Mouse (Mus musculus) c-Kit-negative CD71-positive TER-119-positive erythroid progenitor cells, embryonic 14.5 days (primary cell): Measurements from ENCODE around the gene Cfap57.
A peak's percentile ranks its signal among the peaks of the same experiment; 100 is the strongest.
"Not testable (repeated sequence)": the region's sequence is repeated elsewhere in the genome, so short reads cannot be mapped to it uniquely, and the experiment has no call there.

Experiments
- DNase-seq: peaks from one replicate; pipeline ENCODE4 v3.0.0-alpha.2; 2013; ENCODE audit warnings: low read depth, low spot score

The Cfap57 gene

DNA sequence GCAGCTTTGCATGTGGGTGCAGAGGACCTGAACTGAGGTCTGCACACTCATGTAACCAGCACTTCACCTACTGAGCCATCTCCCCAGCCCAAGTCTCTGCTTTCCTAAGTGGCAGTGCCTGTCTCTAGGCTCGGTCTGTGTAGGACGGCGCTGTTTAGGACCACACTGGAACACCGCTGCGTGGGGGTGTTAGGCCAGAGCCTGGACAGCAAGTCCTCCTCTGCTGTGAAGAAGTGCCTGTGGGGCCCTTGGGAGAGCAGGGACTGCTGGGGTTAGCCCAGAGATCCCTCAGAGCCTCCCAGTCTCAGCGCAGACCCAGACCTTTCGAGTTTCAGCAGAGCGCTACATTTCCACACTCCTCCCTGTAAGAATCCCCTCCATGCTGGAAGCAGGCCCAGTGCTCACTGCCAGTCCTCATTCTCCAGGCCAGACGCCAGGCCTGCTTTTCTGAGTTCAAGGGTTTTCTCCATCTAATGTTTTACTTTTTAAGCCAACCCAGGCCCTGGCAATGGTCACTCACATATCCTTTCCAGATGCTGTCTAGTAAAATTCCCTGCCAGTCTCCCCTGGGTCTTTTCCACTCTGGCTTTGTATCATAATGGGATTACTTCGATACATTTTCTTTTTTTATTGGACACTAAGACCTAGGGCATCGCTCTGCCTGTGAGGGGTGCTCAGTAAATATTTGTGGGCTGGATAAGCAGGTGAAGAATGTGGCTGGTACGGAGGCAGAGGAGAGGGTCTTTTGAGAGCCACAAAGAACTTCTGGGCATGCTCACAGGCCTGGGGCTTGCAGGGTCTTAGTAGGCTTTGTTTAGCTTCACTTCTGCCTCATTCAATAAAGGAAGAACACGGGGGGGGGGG, 56.3 kb downstream of the Cfap57 start:
- DNase-seq, result no peak

GRCm38 (mm10) chr4:118553039-118553649, 67.4 kb downstream of the Cfap57 start:
- DNase-seq, result no peak

- DNase-seq, result peak; percentile 63
Observed at GRCm38 (mm10) chr4:118548130-118548480, 72.5 kb downstream of the Cfap57 start.

DNA sequence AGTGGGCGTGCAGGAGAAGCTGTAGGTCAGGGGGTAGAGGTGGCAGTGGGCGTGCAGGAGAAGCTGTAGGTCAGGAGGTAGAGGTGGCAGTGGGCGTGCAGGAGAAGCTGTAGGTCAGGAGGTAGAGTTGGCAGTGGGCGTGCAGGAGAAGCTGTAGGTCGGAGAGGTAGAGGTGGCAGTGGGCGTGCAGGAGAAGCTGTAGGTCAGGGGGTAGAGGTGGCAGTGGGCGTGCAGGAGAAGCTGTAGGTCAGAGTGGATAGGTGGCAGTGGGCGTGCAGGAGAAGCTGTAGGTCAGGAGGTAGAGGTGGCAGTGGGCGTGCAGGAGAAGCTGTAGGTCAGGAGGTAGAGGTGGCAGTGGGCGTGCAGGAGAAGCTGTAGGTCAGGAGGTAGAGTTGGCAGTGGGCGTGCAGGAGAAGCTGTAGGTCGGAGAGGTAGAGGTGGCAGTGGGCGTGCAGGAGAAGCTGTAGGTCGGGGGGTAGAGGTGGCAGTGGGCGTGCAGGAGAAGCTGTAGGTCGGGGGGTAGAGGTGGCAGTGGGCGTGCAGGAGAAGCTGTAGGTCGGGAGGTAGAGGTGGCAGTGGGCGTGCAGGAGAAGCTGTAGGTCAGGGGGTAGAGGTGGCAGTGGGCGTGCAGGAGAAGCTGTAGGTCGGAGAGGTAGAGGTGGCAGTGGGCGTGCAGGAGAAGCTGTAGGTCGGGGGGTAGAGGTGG, 73.0 kb downstream of the Cfap57 start:
- not testable (repeated sequence) for DNase-seq

GRCm38 (mm10) chr4:118544441-118545127, 76.0 kb downstream of the Cfap57 start:
- no peak for DNase-seq

- DNase-seq, result no peak
Observed at GRCm38 (mm10) chr4:118543592-118544260, 76.9 kb downstream of the Cfap57 start, which contains the start of gene Tmem125. Gene Tmem125 (minus strand): TSS chr4:118544044.

GRCm38 (mm10) chr4:118543158-118543530, 77.4 kb downstream of the Cfap57 start:
- DNase-seq, result no peak

DNA sequence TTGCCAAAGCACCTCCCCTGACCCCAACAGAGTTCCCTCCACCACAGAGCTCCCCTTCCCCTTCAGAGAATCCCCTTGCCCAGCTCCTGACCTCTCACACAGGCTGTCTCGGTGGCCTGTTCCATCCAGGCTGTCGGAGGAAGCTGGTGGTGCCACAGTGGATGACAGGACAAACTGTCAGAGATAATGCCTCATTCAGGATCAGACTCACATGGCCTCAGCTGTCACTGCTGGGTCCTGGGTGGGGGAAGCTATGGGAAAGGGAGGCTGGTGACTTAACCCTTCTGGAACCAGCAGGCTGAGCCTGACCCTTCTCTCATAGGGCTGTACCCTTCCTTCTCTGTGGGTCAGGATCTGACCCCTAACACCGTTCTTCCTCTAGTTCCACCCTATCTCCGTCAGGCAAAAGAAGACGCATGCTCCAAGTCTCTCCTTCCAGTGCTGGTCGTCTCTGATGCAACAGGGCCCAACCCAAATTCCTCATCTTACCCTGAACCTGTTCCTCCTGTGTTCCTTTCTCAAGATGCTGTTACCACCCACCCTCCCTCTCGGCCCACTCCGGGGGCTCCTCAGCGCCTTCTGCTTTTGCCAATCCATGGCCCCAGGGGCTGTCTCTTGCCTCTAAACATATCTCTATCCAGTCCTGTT, 77.9 kb downstream of the Cfap57 start:
- no peak for DNase-seq

DNA sequence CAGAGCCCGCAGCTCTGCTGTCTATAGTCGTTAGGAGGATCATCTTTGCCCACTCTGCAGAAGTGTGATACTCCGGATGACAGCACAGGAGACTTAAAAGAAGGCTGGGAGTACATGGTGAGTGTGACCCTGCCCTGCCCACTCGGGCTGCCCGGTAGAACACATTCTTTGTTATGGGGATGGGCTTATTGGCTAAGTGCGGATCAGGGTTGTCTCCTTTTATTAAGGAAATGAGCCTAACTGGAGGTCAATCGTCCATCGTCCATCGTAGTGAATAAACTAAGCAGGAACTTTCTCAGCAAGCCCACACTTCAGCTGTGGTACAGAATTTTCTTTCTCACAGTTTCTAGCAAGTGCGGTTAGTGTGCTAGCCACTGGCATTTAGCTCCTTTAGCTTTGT, 80.7 kb downstream of the Cfap57 start:
- DNase-seq, result no peak

DNA sequence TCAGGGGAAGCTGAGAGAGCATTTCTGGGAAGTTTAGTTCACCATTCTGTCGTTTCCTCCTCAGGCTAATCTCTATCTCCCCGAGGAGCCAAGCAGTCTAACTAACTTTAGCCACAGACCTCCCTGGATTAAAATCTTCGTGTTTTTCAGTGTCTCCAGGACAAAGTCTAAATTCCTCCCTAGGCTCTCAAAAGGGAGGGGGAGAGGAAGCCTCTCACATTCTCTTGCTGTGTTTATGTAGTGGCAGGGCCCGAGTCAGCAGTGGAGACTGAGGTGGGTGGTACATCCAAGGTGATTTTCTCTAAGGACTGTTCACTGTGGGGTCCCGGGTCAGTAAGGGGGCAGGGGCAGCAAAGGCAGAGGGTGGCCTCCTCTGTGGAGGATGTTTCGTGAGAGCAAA, 82.8 kb downstream of the Cfap57 start:
- DNase-seq, result no peak

DNA sequence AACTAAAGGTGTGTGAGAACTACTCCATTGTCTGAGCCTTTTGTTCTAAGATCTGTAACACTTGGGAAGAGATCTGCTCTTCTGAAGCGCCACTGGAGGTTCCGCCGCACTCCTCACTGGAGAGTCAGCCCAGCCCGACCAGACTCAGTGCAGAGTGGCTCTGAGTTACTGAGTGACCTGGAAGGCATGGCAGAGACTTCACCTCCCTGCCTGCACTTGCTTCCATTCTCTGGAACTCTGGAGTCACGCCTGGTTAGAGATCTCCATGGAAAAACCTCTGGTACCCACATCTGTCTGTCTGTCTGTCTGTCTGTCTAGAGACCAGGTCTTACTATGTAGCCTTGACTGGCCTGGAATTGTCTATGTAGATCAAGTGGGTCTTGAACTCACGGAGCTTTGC, 85.0 kb downstream of the Cfap57 start:
- DNase-seq, result no peak

DNA sequence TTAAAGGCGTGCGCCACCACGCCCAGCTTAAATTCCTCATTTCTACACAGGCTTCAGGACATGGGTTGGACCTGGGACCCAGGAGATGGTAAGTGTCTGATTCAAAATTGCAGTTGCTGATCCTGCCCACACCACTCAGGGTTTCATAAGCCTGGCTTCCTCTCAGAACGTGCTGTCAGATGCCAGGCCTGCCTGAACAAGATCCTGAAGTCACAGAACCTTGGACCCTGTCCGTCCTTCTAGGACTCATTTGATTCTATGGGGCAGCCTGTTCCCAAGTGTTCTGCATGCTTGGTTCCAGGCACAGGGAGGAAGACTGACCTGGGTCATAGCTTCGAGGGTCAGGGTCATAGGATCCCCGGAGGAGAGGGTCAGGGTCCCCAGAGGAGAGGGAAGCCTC, 87.0 kb downstream of the Cfap57 start:
- DNase-seq, result no peak

DNA sequence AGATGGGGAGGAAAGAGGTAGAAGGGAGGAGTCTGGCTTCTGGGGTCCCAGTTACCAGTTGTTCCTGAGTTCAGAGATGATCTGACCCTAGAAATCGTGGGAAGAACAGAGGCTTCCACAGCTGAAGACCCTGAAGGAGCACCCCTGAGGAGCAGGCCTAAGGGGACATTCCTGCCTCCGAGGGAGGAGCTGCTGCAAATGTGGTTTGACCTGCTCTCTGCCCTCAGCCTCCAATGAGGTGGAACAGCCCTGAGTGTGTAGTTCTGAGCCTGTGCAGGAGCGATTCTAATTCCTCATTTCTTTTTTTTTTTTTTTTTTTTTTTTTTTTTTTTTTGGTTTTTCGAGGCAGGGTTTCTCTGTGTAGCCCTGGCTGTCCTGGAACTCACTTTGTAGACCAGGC, 87.4 kb downstream of the Cfap57 start:
- DNase-seq, result no peak

DNA sequence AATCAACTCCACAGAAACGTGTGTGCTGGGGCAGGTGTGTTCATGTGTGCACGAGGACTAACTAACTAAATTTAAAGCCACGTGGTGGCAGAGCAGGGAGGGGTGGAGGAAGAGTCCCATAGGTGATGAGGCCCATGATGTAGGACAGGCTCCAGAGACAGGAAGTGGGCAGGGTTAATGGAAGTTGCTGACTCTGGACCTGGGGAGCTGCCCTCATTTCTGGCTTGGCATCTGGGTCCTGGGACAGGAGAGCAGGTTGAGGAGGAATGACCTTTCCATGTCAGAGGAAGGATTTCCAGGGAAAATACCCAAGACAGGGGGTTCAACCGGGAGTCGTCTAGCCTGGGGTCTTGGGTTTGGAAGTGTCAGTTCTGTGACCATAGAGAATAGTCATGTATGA, 87.9 kb downstream of the Cfap57 start:
- no peak for DNase-seq

DNA sequence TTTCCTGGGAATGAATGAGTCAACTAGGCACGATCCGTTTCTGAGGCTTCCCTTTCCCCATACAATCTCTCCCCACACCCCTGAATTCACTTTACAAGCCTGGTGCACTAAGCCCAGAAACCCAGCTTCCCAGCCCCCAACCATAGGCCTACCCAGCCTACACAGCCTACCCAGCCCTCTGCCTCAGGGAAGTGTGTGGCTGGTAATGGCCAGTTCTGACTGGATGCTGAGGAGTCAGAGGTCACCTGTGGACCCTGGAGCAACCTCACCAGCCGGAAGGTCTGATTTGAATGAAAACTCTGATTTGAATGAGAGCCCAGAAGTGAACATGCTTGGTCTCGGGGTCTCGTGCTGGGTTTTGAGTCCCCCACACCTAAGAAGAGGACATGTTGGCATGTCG, 92.9 kb downstream of the Cfap57 start:
- no peak for DNase-seq

DNA sequence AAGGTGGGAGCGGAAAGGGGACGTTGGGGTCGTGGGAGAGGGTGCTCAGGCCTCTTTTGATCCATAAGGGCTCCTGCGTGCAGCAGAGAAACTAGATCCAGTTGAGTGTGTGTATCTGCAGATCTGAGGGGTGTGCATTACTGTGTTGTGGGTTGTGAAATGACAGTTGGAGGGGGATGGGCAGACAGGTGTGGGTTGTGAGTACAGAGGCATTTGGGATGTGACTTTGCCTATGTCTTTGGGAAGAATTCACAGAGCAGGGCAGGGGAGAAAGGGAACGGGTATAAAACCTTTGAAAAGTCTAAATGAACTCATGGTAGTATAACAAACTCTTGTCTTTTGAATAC, 93.3 kb downstream of the Cfap57 start:
- DNase-seq, result no peak

- DNase-seq, result no peak
Observed at GRCm38 (mm10) chr4:118526408-118527334, 93.9 kb downstream of the Cfap57 start, which contains the start of gene 2610528J11Rik. Gene 2610528J11Rik (plus strand): TSS chr4:118526999.

DNA sequence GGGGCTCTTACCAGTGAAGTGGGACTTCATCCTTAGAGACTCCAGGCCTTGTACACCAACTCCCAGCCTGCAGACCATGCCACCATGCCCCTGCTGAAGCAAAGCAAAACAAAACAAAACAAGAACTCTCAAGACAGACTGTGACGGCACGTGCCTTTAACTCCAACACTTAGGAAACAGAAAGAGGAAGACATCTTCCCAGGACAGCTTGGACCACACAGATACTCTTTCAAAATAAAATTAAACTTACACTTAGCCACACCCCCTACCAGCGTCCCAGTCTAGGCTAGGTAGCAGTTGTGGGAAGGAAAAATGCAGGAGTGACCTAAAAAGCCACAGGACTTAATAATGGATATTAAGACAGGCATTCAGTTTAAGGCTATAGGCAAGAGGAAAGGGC, 94.8 kb downstream of the Cfap57 start:
- DNase-seq, result no peak

GRCm38 (mm10) chr4:118523976-118524375, 96.6 kb downstream of the Cfap57 start:
- no peak for DNase-seq

DNA sequence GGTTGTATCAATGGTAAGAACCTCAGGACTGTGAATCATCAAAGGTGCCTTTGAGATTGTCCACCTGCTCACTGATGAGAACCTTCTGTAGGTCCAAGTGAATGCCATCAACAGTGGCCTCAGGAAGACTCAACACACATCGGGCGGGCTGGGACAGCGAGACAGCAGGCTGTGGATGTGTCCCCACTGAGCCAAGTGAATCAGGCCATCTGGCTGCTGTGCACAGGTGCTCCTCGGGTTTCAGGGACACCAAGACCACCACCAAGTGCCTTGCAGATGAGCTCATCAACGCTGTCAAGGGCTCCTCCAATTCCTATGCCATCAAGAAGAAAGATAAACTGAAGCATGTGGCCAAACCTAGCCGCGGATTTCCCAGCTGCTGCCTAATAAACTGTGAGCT, 98.3 kb downstream of the Cfap57 start:
- no peak for DNase-seq
